Mouse (Mus musculus) embryonic facial prominence, embryonic 13.5 days (tissue): ENCODE results near the gene Prap1. TPM values are rescaled to one million over a fixed set of nuclear protein-coding genes. Genes with fewer than 3 reads are reported as not detected.

Experiments
- ATAC-seq: fragments of 200-750 bp; cut with Nextera tagmentation; 2 replicates; pipeline ENCODE4 v1.8.0; 2017; ENCODE audit warnings: low read depth; ENCODE audit not compliant: insufficient number of reproducible peaks, insufficient read depth, low FRiP score, low TSS enrichment
- H3K27ac ChIP-seq: fragments of 300-500 bp; sonication (generic); 2 replicates; pipeline ENCODE4 v1.5.1; 2015; ENCODE audit warnings: moderate library complexity, mild to moderate bottlenecking, inconsistent platforms
- H3K27me3 ChIP-seq: fragments of 300-500 bp; sonication (generic); 2 replicates; pipeline ENCODE4 v1.6.1; 2015; ENCODE audit warnings: mild to moderate bottlenecking, inconsistent platforms
- H3K36me3 ChIP-seq: fragments of 300-500 bp; sonication (generic); 2 replicates; pipeline ENCODE4 v1.6.1; 2015; ENCODE audit warnings: mild to moderate bottlenecking, inconsistent platforms
- H3K4me1 ChIP-seq: fragments of 300-500 bp; sonication (generic); 2 replicates; pipeline ENCODE4 v1.6.1; 2015; ENCODE audit warnings: inconsistent platforms
- H3K4me2 ChIP-seq: fragments of 300-500 bp; sonication (generic); 2 replicates; pipeline ENCODE4 v1.6.1; 2015; ENCODE audit warnings: moderate library complexity, mild to moderate bottlenecking, inconsistent platforms
- H3K4me3 ChIP-seq: fragments of 300-500 bp; sonication (generic); 2 replicates; pipeline ENCODE4 v1.5.1; 2015; ENCODE audit warnings: mild to moderate bottlenecking, inconsistent platforms
- H3K9ac ChIP-seq: fragments of 300-500 bp; sonication (generic); 2 replicates; pipeline ENCODE4 v1.6.1; 2015; ENCODE audit warnings: mild to moderate bottlenecking, inconsistent platforms
- H3K9me3 ChIP-seq: fragments of 300-500 bp; sonication (generic); 2 replicates; pipeline ENCODE4 v1.6.1; 2016; ENCODE audit warnings: inconsistent platforms
- WGBS: fragments of 180-500 bp; shearing (Covaris S2); methylation state at CpG from one replicate; pipeline ENCODE4 v1.1.7; 2015; ENCODE audit warnings: mixed read lengths; 5-methylcytosine and 5-hydroxymethylcytosine counted together
- polyA plus RNA-seq: library from polyadenylated mRNA; unstranded; fragments of >200 nt; fragmentation: Nextera tagmentation; extraction: Ambion mirVana; gene quantifications from 2 replicates; pipeline ENCODE4 v1.2.1, GENCODE M21; 2015

Prap1 gene
- polyA plus RNA-seq, 1 experiment from 2014 or later, result not detected

DNA sequence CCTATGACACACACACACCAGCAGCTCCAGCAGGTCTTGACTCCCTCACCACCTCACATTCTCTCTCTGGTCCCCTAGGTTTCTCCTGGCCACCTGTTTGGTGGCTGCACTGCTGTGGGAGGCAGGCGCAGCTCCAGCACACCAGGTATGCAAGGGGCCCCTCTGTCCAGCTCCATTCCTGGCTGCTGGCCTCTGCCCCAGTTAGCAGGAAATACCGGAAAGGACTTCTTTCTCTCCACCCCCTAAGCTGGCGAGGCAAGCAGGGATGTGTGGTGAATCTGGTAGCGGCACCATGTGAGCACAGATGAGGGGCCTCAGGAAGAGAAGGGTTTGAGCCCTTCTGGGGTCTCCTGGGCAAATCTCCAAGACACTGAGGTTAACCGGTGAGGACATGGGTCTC, 1.8 kb downstream of the Prap1 start:
- no peak overlapping the region for H3K4me2 ChIP-seq
- ATAC-seq, result no peak
- WGBS, result 56% methylated on average over 5 of the region's 5 CpGs
- peaks cover 7% of the 10 kb centered on the region; the same call in 1 of the 2 replicates for H3K4me1 ChIP-seq
- H3K36me3 ChIP-seq, result no peaks in the 10 kb centered on the region
- H3K9me3 ChIP-seq, result no peaks in the 10 kb centered on the region
- 0 out of 2 replicates have a peak overlapping the region, but pooled peaks have one; percentile 21 for H3K9ac ChIP-seq
- no peak overlapping the region for H3K27ac ChIP-seq
- no peak overlapping the region for H3K4me3 ChIP-seq
- H3K27me3 ChIP-seq, result no peaks in the 10 kb centered on the region

DNA sequence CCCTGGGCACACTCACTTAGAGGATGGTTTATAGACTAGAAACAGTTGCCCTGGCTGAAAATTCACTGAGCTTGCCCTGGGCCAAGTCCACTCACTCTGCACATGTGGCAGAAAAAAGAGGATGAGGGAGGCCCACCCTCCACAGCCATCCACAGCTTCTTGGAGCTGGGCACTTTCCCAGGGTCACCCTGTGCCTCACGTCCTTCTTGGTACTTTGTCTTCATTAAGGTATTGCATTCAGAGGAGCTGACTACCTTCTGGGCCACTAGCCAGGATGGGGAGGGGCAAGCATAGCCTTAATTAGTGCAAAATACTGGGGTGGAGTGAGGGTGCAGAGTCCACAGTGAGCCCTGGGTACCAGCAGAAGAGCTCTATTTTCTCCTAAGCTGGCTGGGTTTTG, 2.4 kb downstream of the Prap1 start:
- no peak overlapping the region for H3K9ac ChIP-seq
- H3K4me3 ChIP-seq, result no peak overlapping the region
- no peaks in the 10 kb centered on the region for H3K9me3 ChIP-seq
- ATAC-seq, result no peak
- 50% methylated on average over 1 of the region's 1 CpGs for WGBS
- no peak overlapping the region for H3K4me2 ChIP-seq
- H3K4me1 ChIP-seq, result peaks cover 7% of the 10 kb centered on the region; the same call in 1 of the 2 replicates
- H3K27me3 ChIP-seq, result no peaks in the 10 kb centered on the region
- H3K27ac ChIP-seq, result no peak overlapping the region
- H3K36me3 ChIP-seq, result no peaks in the 10 kb centered on the region

- ATAC-seq, result no peak
These were observed 2.9 kb downstream of the Prap1 start for GRCm38 (mm10) chr7:140096055-140096454.

GRCm38 (mm10) chr7:140098466-140098865, 5.3 kb downstream of the Prap1 start:
- H3K4me3 ChIP-seq, result no peak overlapping the region
- 93% methylated on average over 1 of the region's 1 CpGs for WGBS
- H3K9me3 ChIP-seq, result no peaks in the 10 kb centered on the region
- H3K36me3 ChIP-seq, result no peaks in the 10 kb centered on the region
- no peak overlapping the region for H3K27ac ChIP-seq
- H3K4me1 ChIP-seq, result peaks cover 21% of the 10 kb centered on the region
- no peaks in the 10 kb centered on the region for H3K27me3 ChIP-seq
- no peak for ATAC-seq
- no peak overlapping the region for H3K9ac ChIP-seq
- no peak overlapping the region for H3K4me2 ChIP-seq

More at GRCm38 (mm10) chr7:140096055-140096454, 2.9 kb downstream of the Prap1 start:
- Histone ChIP-seq H3K27ac (no peak overlapping the region), H3K9me3 (no peaks in the 10 kb centered on the region), H3K9ac (no peak overlapping the region), H3K4me2 (no peak overlapping the region), H3K4me3 (no peak overlapping the region), H3K36me3 (no peaks in the 10 kb centered on the region), H3K27me3 (no peaks in the 10 kb centered on the region), H3K4me1 (peaks cover 7% of the 10 kb centered on the region; the same call in 1 of the 2 replicates)

GRCm38 (mm10) chr7:140101498-140101897, 8.3 kb downstream of the Prap1 start:
- Histone ChIP-seq H3K36me3 (peaks cover 16% of the 10 kb centered on the region), H3K27ac (no peak overlapping the region), H3K9me3 (no peaks in the 10 kb centered on the region), H3K4me1 (peaks cover 17% of the 10 kb centered on the region), H3K4me2 (peak overlapping the region; percentile 75), H3K27me3 (no peaks in the 10 kb centered on the region), H3K4me3 (peak overlapping the region; percentile 46), H3K9ac (peak overlapping the region; percentile 69)
- no peak for ATAC-seq
- WGBS, result 77% methylated on average over 10 of the region's 10 CpGs

DNA sequence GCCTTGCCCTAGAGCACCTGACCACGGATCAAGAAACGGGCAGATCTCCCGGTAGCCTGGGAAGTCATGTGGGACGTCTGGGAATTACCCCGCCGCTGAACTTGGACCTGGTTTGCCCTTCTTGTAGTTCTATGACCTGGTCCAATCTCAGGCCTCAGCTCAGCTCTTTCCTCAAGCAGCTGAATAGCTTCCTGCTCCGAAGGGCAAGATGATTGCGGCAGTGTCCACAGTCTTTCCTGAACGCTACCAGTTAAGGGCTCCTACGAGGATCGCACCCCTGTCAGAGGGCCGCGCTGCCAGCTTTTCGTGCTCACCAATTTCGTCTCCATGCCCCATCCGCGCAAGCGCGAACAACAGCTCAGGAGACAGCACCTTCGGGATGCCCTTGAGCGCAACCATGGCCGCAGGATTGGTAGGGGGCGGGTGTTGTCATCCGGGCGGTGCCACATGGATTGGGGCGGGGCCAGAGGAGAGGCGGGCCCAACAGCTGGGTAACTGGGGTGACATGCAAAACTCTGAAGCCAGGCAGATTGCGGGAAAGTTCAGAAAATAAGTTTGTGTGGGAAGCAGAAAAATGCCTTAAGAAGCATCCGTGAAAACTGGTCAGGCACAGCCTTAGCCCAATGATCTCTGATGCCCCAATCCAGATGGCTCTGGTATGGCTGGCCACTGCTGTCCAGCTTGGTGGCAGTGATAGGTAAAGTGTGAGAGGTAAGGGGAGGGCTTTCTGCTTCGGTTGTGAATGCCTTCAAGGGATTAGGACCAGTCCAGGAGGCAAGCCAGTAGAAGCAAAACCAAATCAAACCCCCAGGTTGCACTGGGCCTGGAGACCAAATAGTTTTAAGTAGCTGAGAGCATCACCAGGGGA, 9.0 kb downstream of the Prap1 start, which contains the start of gene Fuom:
Gene Fuom, minus strand, starts transcription at position 449 of the 868 bp plus-strand sequence.
- 1% methylated on average over 30 of the region's 30 CpGs for WGBS
- ATAC-seq, result peak; percentile 87
- Histone ChIP-seq H3K27me3 (no peaks in the 10 kb centered on the region), H3K4me3 (peak within 1 kb of the TSS; percentile 46), H3K9ac (peak within 1 kb of the TSS; percentile 69), H3K4me1 (peaks cover 17% of the 10 kb centered on the region), H3K36me3 (peaks cover 21% of the 10 kb centered on the region), H3K4me2 (peak within 1 kb of the TSS; percentile 75), H3K9me3 (no peaks in the 10 kb centered on the region), H3K27ac (peak within 1 kb of the TSS; percentile 17; the same call in 1 of the 2 replicates)

- no peak for ATAC-seq
- Histone ChIP-seq H3K4me2 (no peak overlapping the region), H3K9me3 (no peaks in the 10 kb centered on the region), H3K4me3 (no peak overlapping the region), H3K36me3 (peaks cover 39% of the 10 kb centered on the region), H3K9ac (no peak overlapping the region), H3K4me1 (peaks cover 17% of the 10 kb centered on the region), H3K27ac (no peak overlapping the region), H3K27me3 (no peaks in the 10 kb centered on the region)
- WGBS, result 66% methylated on average over 4 of the region's 4 CpGs
These were observed 10.8 kb downstream of the Prap1 start for GRCm38 (mm10) chr7:140104009-140104408.

DNA sequence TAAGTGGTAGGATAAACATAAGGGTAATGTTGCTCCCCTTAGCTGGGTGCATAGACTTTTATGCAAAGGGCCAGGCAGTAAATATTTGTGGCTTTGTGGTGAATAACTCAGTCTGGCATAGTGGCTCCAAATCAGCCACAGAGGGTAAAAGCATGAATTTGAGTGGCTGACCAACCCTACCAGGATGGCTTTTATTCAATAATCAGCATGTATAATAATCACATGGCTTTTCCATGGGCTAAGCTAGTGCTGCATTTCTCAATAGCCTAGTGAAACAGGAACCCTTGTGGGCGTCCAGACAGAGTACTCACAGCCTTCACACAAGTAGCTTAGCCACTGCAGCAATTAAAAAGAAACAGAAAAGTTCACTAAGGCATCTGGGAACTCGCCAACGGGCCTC, 18.7 kb downstream of the Prap1 start:
- no peak overlapping the region for H3K27ac ChIP-seq
- no peak overlapping the region for H3K9ac ChIP-seq
- H3K4me1 ChIP-seq, result peaks cover 8% of the 10 kb centered on the region
- 64% methylated on average over 3 of the region's 3 CpGs for WGBS
- no peak overlapping the region for H3K4me3 ChIP-seq
- ATAC-seq, result no peak
- no peaks in the 10 kb centered on the region for H3K27me3 ChIP-seq
- peaks cover 60% of the 10 kb centered on the region for H3K36me3 ChIP-seq
- H3K4me2 ChIP-seq, result no peak overlapping the region
- H3K9me3 ChIP-seq, result no peaks in the 10 kb centered on the region

DNA sequence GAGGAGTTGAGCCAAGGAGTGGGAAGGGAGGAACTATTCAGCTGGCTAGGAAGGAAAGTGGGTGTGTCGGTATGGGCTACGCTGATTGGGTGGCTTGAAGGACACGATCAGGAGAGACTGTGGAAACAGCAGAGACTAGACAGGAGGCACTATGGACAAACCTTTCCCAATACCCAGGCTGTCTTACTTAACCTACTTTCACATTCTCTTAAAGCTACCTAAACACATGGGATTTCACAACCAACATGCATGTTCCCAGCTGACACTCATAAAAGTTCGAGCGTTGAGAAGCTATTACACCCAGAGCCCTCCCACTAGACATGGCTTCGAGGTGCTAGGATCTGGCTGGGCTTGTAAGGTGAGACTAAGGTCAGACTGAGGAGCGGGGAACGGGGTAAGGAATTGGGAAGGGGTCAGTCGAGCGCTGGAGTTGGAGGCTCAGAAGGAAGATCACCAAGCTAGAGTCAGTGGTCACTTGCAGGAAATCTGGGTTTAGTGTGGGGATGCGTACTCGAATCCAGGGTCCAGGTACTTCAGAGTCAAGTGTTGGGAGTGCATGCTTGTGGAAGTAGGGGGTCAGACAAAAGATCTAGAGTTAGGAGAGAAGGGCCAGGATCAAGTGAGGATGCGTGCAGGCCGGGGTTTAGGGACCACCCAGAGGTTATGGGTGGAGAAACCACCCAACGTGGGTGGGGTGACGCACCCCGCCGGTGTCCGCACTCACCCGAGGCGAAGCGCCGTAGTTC, 22.6 kb downstream of the Prap1 start, which contains the start of gene Paox:
Gene Paox, plus strand, starts transcription at position 217 of the 746 bp plus-strand sequence.
- peak within 1 kb of the TSS; percentile 87 for H3K9ac ChIP-seq
- peak within 1 kb of the TSS; percentile 79 for H3K4me3 ChIP-seq
- peaks cover 22% of the 10 kb centered on the region for H3K36me3 ChIP-seq
- no peaks in the 10 kb centered on the region for H3K27me3 ChIP-seq
- H3K4me2 ChIP-seq, result peak within 1 kb of the TSS; percentile 85
- 1% methylated on average over 23 of the region's 23 CpGs for WGBS
- H3K4me1 ChIP-seq, result peaks cover 11% of the 10 kb centered on the region
- H3K9me3 ChIP-seq, result no peaks in the 10 kb centered on the region
- 0 out of 2 replicates have a peak, but pooled peaks have one; percentile 59 for ATAC-seq
- peak within 1 kb of the TSS; percentile 86 for H3K27ac ChIP-seq

GRCm38 (mm10) chr7:140116329-140117054, 23.3 kb downstream of the Prap1 start, which contains the start of gene Echs1:
TSS of gene Echs1 (minus strand) at chr7:140116476.
- peak within 1 kb of the TSS; percentile 86 for H3K27ac ChIP-seq
- peaks cover 14% of the 10 kb centered on the region for H3K36me3 ChIP-seq
- ATAC-seq, result peak; percentile 91
- peak within 1 kb of the TSS; percentile 85 for H3K4me2 ChIP-seq
- 4% methylated on average over 28 of the region's 28 CpGs for WGBS
- H3K4me1 ChIP-seq, result peaks cover 11% of the 10 kb centered on the region
- peak within 1 kb of the TSS; percentile 87 for H3K9ac ChIP-seq
- H3K4me3 ChIP-seq, result peak within 1 kb of the TSS; percentile 79
- H3K9me3 ChIP-seq, result no peaks in the 10 kb centered on the region
- H3K27me3 ChIP-seq, result no peaks in the 10 kb centered on the region

DNA sequence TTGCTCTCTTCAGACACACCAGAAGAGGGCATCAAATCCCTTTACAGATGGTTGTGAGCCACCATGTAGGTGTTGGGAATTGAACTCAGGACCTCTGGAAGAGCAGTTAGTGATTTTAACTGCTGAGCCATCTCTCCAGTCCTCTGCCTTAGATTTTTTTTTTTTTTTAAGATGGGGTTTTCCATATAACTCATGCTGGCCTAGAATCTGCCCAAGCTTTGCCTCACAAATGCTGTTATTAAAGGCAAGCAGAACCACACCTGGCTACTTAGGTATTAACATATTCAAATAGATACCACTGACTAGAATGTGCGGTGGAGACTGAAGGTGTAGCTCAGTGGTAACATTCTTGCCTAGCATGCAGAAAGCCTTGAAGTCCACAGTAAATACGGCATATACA, 27.3 kb downstream of the Prap1 start:
- Histone ChIP-seq H3K4me1 (peaks cover 8% of the 10 kb centered on the region), H3K4me2 (no peak overlapping the region), H3K36me3 (no peaks in the 10 kb centered on the region), H3K9ac (no peak overlapping the region), H3K27ac (no peak overlapping the region), H3K4me3 (no peak overlapping the region), H3K27me3 (no peaks in the 10 kb centered on the region), H3K9me3 (no peaks in the 10 kb centered on the region)
- 90% methylated on average over 2 of the region's 2 CpGs for WGBS
- ATAC-seq, result no peak
